Mouse (Mus musculus) liver, postnatal 0 days (tissue): ENCODE measurements around the gene Adra1b. TPM values are rescaled to one million over a fixed set of nuclear protein-coding genes. Genes with fewer than 3 reads are reported as not detected.
A peak's percentile ranks its signal among the peaks of the same experiment; 100 is the strongest.

ENCODE experiments used
- ATAC-seq: fragments of 200-750 bp; cut with Nextera tagmentation; 2 replicates; pipeline ENCODE4 v1.8.0; 2017; ENCODE audit warnings: mild to moderate bottlenecking, moderate library complexity
- DNase-seq: peaks from one replicate; pipeline ENCODE4 v3.0.0-alpha.2; 2016
- H3K27ac ChIP-seq: fragments of 300-500 bp; sonication (generic); 2 replicates; pipeline ENCODE4 v1.5.1; 2014; ENCODE audit warnings: antibody characterized with exemption, moderate library complexity, mild to moderate bottlenecking, low read depth
- H3K27me3 ChIP-seq: fragments of 300-500 bp; sonication (generic); 2 replicates; pipeline ENCODE4 v1.6.1; 2014; ENCODE audit warnings: low read length, control low read depth, mixed read lengths; ENCODE audit not compliant: insufficient read depth
- H3K36me3 ChIP-seq: fragments of 300-500 bp; sonication (generic); replicated peaks from 2 replicates; pipeline ENCODE4 v1.6.1; 2014; ENCODE audit warnings: mild to moderate bottlenecking, control low read depth, low read length, moderate library complexity, mixed read lengths; ENCODE audit not compliant: insufficient read depth
- H3K4me1 ChIP-seq: fragments of 300-500 bp; sonication (generic); 2 replicates; pipeline ENCODE4 v1.6.1; 2014; ENCODE audit warnings: antibody characterized with exemption, mild to moderate bottlenecking, control low read depth; ENCODE audit not compliant: insufficient read depth
- H3K4me2 ChIP-seq: fragments of 300-500 bp; sonication (generic); 2 replicates; pipeline ENCODE4 v1.6.1; 2014; ENCODE audit warnings: low read depth, mild to moderate bottlenecking, low read length, moderate library complexity, mixed read lengths
- H3K4me3 ChIP-seq: fragments of 300-500 bp; sonication (generic); 2 replicates; pipeline ENCODE4 v1.5.1; 2014; ENCODE audit warnings: low read depth, low read length
- H3K9ac ChIP-seq: fragments of 300-500 bp; sonication (generic); replicated peaks from 2 replicates; pipeline ENCODE4 v1.6.1; 2014; ENCODE audit warnings: mild to moderate bottlenecking, moderate library complexity
- H3K9me3 ChIP-seq: fragments of 300-500 bp; sonication (generic); 2 replicates; pipeline ENCODE4 v1.6.1; 2016; ENCODE audit warnings: mild to moderate bottlenecking, control low read depth, low read length, mixed read lengths
- CTCF ChIP-seq: sonication (generic); IDR thresholded peaks from 2 replicates; pipeline ENCODE4 v1.5.1; 2016; ENCODE audit warnings: antibody characterized with exemption, low read depth
- EP300 ChIP-seq: IDR thresholded peaks from 2 replicates; pipeline ENCODE4 v1.6.1; 2016; ENCODE audit warnings: antibody characterized with exemption, low read depth, mild to moderate bottlenecking
- WGBS: fragments of 180-500 bp; shearing (Covaris S2); extraction: QIAGEN DNeasy Blood & Tissue Kit; methylation state at CpG from one replicate; pipeline ENCODE4 v1.1.7; 2014; ENCODE audit not compliant: insufficient replicate concordance; 5-methylcytosine and 5-hydroxymethylcytosine counted together
- polyA plus RNA-seq: library from polyadenylated mRNA; unstranded; fragments of >200 nt; fragmentation: Nextera tagmentation; extraction: Ambion mirVana; gene quantifications from 2 replicates; pipeline ENCODE4 v1.2.1, GENCODE M21; 2015

Adra1b gene
- polyA plus RNA-seq, 1 experiment from 2014 or later: 6.6 TPM

DNA sequence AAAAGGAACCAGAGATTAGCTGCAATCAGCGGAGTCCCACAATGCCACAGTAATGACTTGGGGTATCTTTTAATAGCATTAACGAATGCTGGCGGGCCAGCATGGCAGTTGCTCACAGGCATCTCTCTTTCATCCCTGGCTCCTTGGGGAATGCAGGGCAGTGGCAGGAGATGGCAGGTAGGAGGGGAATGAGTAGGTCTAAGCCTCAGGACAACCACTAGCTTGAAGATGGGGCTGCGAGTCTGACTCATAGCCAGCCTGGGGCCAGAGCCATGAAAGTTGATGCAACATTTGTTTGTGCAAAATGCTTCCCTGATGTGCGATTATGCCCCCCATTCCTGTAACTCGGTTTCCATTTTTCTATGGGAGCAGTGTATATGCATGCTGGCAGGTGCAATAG, 25.2 kb upstream of the Adra1b start:
- Histone ChIP-seq H3K27ac (no peak overlapping the region), H3K4me1 (peaks cover 6% of the 10 kb centered on the region; the same call in 1 of the 2 replicates), H3K4me3 (no peak overlapping the region), H3K9me3 (no peaks in the 10 kb centered on the region), H3K36me3 (no peaks in the 10 kb centered on the region), H3K9ac (no peak overlapping the region), H3K27me3 (no peaks in the 10 kb centered on the region), H3K4me2 (no peak overlapping the region)
- WGBS: 72% methylated on average over 6 of the region's 6 CpGs
- TF ChIP-seq CTCF: no peak
- no peak for TF ChIP-seq EP300
- DNase-seq (no peak), ATAC-seq (no peak)

GRCm38 (mm10) chr11:43925584-43925983, 24.6 kb upstream of the Adra1b start:
- Histone ChIP-seq H3K9me3 (no peaks in the 10 kb centered on the region), H3K9ac (no peak overlapping the region), H3K27me3 (no peaks in the 10 kb centered on the region), H3K4me2 (no peak overlapping the region), H3K36me3 (no peaks in the 10 kb centered on the region), H3K4me3 (no peak overlapping the region), H3K4me1 (peaks cover 6% of the 10 kb centered on the region; the same call in 1 of the 2 replicates), H3K27ac (no peak overlapping the region)
- DNase-seq: no peak
- TF ChIP-seq EP300: no peak
- TF ChIP-seq CTCF: no peak
- WGBS: 49% methylated on average over 6 of the region's 6 CpGs
- no peak for ATAC-seq

- Histone ChIP-seq H3K27ac (no peak overlapping the region), H3K4me2 (no peak overlapping the region), H3K4me1 (no peaks in the 10 kb centered on the region), H3K27me3 (no peaks in the 10 kb centered on the region), H3K9me3 (no peaks in the 10 kb centered on the region), H3K9ac (no peak overlapping the region), H3K4me3 (no peak overlapping the region), H3K36me3 (no peaks in the 10 kb centered on the region)
- TF ChIP-seq CTCF: no peak
- no peak for TF ChIP-seq EP300
- DNase-seq (no peak), ATAC-seq (no peak)
- 59% methylated on average over 2 of the region's 2 CpGs for WGBS
These were observed 20.7 kb upstream of the Adra1b start for GRCm38 (mm10) chr11:43921701-43922100.

DNA sequence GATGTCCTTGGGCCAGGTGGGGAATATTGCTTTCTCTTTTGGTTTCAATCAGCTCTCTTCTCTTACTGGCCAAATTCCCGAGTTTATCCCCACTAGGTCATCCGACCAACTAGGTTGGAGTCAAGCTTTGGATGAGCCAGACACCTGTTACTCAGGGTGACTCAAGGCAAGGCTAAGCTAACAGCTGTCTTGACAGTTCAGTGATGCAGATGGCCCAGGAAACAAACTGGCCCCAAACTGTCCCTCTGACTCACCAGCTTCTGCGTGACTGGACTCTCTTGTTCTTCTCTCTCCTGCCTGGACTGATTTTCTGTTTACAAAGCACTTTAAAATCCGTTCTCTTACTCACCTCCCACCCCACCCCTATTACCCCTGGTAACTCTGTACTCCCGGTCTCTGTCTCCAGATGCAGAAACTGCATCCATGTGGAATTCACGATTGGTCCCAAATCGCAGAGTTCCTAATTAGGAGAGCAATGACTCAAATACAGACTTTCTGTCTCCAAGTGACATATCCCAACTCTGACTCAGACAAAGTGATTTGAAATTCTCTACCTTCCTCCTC, 18.6 kb upstream of the Adra1b start:
- Histone ChIP-seq H3K4me3 (no peak overlapping the region), H3K27me3 (no peaks in the 10 kb centered on the region), H3K9me3 (no peaks in the 10 kb centered on the region), H3K4me1 (no peaks in the 10 kb centered on the region; the same call in 1 of the 2 replicates), H3K9ac (no peak overlapping the region), H3K27ac (no peak overlapping the region), H3K4me2 (no peak overlapping the region), H3K36me3 (no peaks in the 10 kb centered on the region)
- ATAC-seq (no peak), DNase-seq (no peak)
- TF ChIP-seq CTCF (no peak), EP300 (no peak)
- 59% methylated on average over 7 of the region's 7 CpGs for WGBS

DNA sequence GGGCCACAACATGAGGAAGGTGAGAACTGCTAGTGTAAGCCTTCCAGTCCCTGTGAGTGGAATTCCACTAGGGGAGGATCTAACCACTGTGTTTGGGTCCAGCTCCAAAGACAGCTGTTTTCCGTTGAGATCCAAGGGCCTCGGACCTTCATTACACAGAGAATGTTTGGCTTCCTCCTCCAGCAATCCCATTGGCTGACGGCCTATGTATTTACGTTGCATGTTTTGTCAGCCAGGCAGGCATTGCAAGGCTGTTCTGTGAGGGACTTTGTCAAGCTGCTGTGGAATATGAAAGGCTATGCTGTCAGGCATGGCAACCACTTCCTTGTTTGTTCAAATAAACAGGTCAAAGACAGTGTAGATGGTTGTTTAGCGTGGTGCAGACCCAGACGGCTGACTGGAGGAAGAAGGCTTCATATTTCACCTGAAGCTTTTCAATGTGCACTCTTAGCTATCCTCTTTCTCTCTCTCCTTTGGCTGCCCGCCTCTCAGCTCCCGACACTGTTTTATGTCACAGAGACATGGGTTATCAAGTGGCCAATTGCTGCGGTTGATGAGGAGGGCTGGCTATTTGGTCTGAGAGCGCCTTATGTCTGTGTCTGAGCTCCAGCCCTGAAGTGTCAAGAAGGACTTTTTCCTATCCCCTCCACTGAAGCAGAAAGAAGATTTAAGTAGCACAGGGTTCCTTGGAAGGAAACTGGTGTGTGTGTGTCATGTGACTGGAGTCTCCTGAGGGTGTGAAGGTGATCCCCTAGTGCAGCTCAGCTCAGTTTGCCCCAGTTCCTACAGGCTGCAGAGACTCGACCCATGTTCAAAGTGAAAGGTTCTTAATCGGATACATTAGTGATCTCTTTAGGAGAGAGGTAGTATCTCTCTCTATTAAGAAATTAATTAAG, 13.8 kb upstream of the Adra1b start:
- no peak for DNase-seq
- no peak for TF ChIP-seq EP300
- TF ChIP-seq CTCF: peak; percentile 41
- Histone ChIP-seq H3K9ac (no peak overlapping the region), H3K4me2 (no peak overlapping the region), H3K27ac (no peak overlapping the region), H3K4me1 (peaks cover 12% of the 10 kb centered on the region; the same call in 1 of the 2 replicates), H3K36me3 (no peaks in the 10 kb centered on the region), H3K9me3 (no peaks in the 10 kb centered on the region), H3K27me3 (no peaks in the 10 kb centered on the region), H3K4me3 (no peak overlapping the region)
- peak; percentile 21; the same call in 1 of the 2 replicates for ATAC-seq
- 54% methylated on average over 12 of the region's 12 CpGs for WGBS

- no peak overlapping the region for H3K4me2 ChIP-seq
- no peaks in the 10 kb centered on the region for H3K36me3 ChIP-seq
- no peak for DNase-seq
- no peaks in the 10 kb centered on the region for H3K27me3 ChIP-seq
- H3K4me3 ChIP-seq: no peak overlapping the region
- 78% methylated on average over 16 of the region's 16 CpGs for WGBS
- no peak overlapping the region for H3K27ac ChIP-seq
- H3K9ac ChIP-seq: no peak overlapping the region
- no peaks in the 10 kb centered on the region for H3K9me3 ChIP-seq
- no peak for ATAC-seq
- peaks cover 12% of the 10 kb centered on the region; the same call in 1 of the 2 replicates for H3K4me1 ChIP-seq
- no peak for TF ChIP-seq EP300
- no peak for TF ChIP-seq CTCF
These were observed 11.3 kb upstream of the Adra1b start for GRCm38 (mm10) chr11:43912136-43912888.
